Mouse (Mus musculus) liver, embryonic 11.5 days (tissue): ENCODE measurements around the gene Atl3. TPM values are rescaled to one million over a fixed set of nuclear protein-coding genes. Genes with fewer than 3 reads are reported as not detected.

Experiments
- ATAC-seq: fragments of 200-750 bp; cut with Nextera tagmentation; replicated peaks from 2 replicates; pipeline ENCODE4 v1.8.0; 2017; ENCODE audit warnings: moderate number of reproducible peaks, mild to moderate bottlenecking, moderate TSS enrichment, moderate library complexity; ENCODE audit not compliant: low FRiP score
- DNase-seq: peaks from one replicate; pipeline ENCODE4 v3.0.0-alpha.2; 2017; ENCODE audit warnings: low spot score
- H3K27ac ChIP-seq: fragments of 300-500 bp; sonication (generic); 2 replicates; pipeline ENCODE4 v1.5.1; 2014; ENCODE audit warnings: mild to moderate bottlenecking, low read depth, low read length, control low read depth
- H3K27me3 ChIP-seq: fragments of 300-500 bp; sonication (generic); replicated peaks from 2 replicates; pipeline ENCODE4 v1.6.1; 2014; ENCODE audit warnings: low read length, mixed read lengths; ENCODE audit not compliant: control insufficient read depth, insufficient read depth
- H3K36me3 ChIP-seq: fragments of 300-500 bp; sonication (generic); 2 replicates; pipeline ENCODE4 v1.6.1; 2014; ENCODE audit warnings: mild to moderate bottlenecking, low read length, moderate library complexity, mixed read lengths; ENCODE audit not compliant: control insufficient read depth, insufficient read depth
- H3K4me1 ChIP-seq: fragments of 300-500 bp; sonication (generic); replicated peaks from 2 replicates; pipeline ENCODE4 v1.6.1; 2014; ENCODE audit warnings: low read length, mixed read lengths; ENCODE audit not compliant: control insufficient read depth, insufficient read depth
- H3K4me2 ChIP-seq: fragments of 300-500 bp; sonication (generic); 2 replicates; pipeline ENCODE4 v1.6.1; 2014; ENCODE audit warnings: mild to moderate bottlenecking, control low read depth, moderate library complexity
- H3K4me3 ChIP-seq: fragments of 300-500 bp; sonication (generic); 2 replicates; pipeline ENCODE4 v1.5.1; 2014; ENCODE audit warnings: low read depth, low read length, control low read depth
- H3K9ac ChIP-seq: fragments of 300-500 bp; sonication (generic); 2 replicates; pipeline ENCODE4 v1.6.1; 2014; ENCODE audit warnings: low read depth, low read length, control low read depth
- H3K9me3 ChIP-seq: fragments of 300-500 bp; sonication (generic); 2 replicates; pipeline ENCODE4 v1.6.1; 2016; ENCODE audit warnings: low read length, inconsistent platforms, mixed read lengths; ENCODE audit not compliant: control insufficient read depth
- WGBS: fragments of 180-500 bp; shearing (Covaris S2); extraction: QIAGEN DNeasy Blood & Tissue Kit; methylation state at CpG from one replicate; pipeline ENCODE4 v1.1.7; 2014; 5-methylcytosine and 5-hydroxymethylcytosine counted together
- polyA plus RNA-seq: library from polyadenylated mRNA; unstranded; fragments of >200 nt; fragmentation: Nextera tagmentation; extraction: Ambion mirVana; gene quantifications from 2 replicates; pipeline ENCODE4 v1.2.1, GENCODE M21; 2014

The Atl3 gene
- polyA plus RNA-seq, 1 experiment from 2014 or later = 10.7 TPM

DNA sequence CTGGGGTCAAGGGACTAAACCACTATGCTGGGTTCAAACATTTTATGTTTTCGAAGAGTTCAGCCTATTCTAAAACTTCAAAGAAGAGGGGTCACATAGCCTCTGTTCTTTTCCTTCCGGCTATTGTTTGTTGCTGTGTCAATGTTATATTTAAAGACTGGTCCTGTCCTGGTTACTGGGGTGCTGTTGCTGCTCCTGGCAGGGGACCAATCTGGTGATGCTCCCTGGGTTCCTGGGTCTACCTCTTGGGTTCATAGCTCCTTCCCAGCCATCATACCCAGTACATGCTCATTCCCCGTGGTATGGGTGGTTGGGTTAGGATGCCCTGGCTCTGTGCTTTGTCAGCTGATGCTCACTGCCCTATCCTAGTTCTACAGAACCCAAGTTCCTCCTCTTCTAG lies 83.9 kb downstream of the Atl3 start:
- no peak for DNase-seq

DNA sequence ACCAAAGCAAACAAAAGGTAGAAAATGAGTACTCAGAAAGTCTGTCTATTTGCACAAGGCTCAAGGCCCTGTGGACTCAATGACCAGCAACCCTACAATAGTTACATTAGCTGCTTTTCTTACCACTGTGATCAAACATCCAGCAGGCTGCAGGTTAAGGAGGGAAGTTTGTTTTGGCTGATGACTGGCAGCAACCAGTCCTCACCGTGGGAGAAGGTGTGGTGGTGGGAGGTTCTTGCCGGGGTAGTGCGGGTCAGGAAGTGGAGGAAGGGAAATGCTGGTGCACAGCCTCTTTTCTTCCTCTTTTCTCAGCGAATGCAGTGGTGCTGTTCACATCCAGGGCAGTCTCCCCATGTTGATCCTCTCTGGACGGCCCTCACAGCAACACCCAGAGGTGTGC lies 87.2 kb downstream of the Atl3 start:
- ATAC-seq = no peak
- no peak overlapping the region for H3K4me2 ChIP-seq
- H3K4me3 ChIP-seq = no peak overlapping the region
- no peaks in the 10 kb centered on the region for H3K4me1 ChIP-seq
- 22% methylated on average over 5 of the region's 5 CpGs for WGBS
- H3K9ac ChIP-seq = no peak overlapping the region
- H3K9me3 ChIP-seq = no peaks in the 10 kb centered on the region
- H3K27ac ChIP-seq = no peak overlapping the region
- DNase-seq = no peak
- H3K27me3 ChIP-seq = no peaks in the 10 kb centered on the region
- H3K36me3 ChIP-seq = no peaks in the 10 kb centered on the region

More for the DNA sequence above, 83.9 kb downstream of the Atl3 start:
- Histone ChIP-seq H3K9ac (no peak overlapping the region), H3K9me3 (no peaks in the 10 kb centered on the region), H3K4me1 (no peaks in the 10 kb centered on the region), H3K36me3 (no peaks in the 10 kb centered on the region), H3K27ac (no peak overlapping the region), H3K4me2 (no peak overlapping the region), H3K4me3 (no peak overlapping the region), H3K27me3 (no peaks in the 10 kb centered on the region)
- WGBS = 79% methylated on average over 3 of the region's 3 CpGs
- no peak for ATAC-seq

DNA sequence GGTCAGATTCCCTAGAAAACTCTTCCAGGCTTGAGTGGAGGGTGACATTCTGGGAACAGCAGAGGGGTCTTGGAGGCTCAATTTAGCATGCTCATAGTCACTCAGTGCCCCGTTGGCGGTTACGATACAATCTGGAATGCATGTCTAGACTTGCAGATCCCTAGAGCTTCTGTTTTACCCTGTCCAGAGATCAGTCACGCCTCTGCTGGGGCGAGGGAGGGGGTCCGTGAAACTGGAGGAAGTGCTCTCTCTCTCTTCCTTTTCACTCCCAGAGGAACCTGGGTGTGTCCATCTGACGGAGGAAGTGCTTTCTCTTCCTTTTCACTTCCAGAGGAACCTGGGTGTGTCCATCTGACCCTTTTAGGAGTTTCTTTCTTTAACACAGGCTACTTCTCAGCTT lies 89.3 kb downstream of the Atl3 start:
- 56% methylated on average over 7 of the region's 7 CpGs for WGBS
- Histone ChIP-seq H3K4me3 (no peak overlapping the region), H3K4me1 (no peaks in the 10 kb centered on the region), H3K36me3 (no peaks in the 10 kb centered on the region), H3K9ac (no peak overlapping the region), H3K27ac (no peak overlapping the region), H3K9me3 (no peaks in the 10 kb centered on the region), H3K4me2 (no peak overlapping the region), H3K27me3 (no peaks in the 10 kb centered on the region)
- DNase-seq (no peak), ATAC-seq (no peak)

DNA sequence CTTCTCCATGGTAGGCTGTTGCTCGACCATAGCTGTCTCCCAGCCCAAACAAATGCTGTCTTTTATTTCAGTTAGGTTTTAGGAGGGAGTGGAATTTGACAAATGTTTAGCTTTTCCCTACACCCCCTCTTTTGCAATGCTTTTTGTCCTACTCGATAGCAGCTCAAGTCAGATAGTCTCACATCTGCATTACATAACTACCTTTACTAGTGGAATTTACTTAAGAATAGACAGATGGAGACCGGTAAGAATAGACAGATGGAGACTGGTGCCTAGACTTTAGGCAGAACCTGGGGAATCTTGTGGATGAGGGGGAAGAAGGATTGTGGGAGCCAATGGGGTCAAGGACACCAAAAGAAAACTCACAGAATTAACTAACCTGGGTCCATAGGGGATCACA lies 89.8 kb downstream of the Atl3 start:
- Histone ChIP-seq H3K4me2 (no peak overlapping the region), H3K27ac (no peak overlapping the region), H3K9ac (no peak overlapping the region), H3K9me3 (no peaks in the 10 kb centered on the region), H3K27me3 (no peaks in the 10 kb centered on the region), H3K36me3 (no peaks in the 10 kb centered on the region), H3K4me3 (no peak overlapping the region), H3K4me1 (no peaks in the 10 kb centered on the region)
- DNase-seq (no peak), ATAC-seq (no peak)
- 84% methylated on average over 3 of the region's 3 CpGs for WGBS

DNA sequence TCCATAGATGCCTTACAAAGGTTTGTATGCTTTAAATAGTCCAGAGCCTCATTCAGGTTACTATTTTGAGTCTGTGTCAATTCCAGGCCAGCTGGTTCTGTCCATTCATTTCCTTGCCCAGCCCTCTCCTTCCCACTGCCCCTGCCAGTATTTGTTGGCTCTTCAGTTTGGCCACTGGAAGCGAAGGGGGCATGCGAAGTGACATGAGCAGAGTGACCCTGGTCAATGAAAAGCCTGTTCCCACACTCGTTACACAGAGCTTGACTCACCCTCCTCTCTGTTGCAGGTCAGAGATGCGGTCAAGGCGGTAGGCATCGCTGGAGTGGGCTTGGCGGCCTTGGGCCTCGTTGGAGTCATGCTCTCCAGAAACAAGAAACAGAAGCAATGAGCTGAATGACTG lies 91.4 kb downstream of the Atl3 start:
- Histone ChIP-seq H3K4me3 (no peak overlapping the region), H3K9ac (no peak overlapping the region), H3K4me2 (no peak overlapping the region), H3K27me3 (no peaks in the 10 kb centered on the region), H3K9me3 (no peaks in the 10 kb centered on the region), H3K4me1 (no peaks in the 10 kb centered on the region), H3K36me3 (no peaks in the 10 kb centered on the region), H3K27ac (no peak overlapping the region)
- WGBS = 89% methylated on average over 8 of the region's 8 CpGs
- DNase-seq (no peak), ATAC-seq (no peak)

DNA sequence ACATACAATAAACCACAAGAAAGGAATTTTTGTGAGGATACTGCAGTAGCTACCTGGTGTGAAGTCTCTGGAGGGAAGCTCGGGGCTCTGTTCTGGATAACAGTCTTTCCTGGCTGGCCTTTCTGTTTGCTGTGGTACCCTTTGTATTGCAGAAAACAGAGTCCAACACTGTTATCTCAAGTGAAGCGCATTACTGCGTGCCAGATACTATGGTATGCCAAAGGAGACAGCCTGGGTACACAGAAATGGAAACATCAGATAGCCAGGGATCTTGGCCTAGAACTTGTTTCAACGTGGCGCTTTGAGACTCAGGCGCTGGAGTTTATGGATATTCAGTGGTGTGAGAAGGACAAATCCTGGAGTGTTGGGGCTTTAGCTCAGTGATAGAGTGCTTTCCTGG lies 91.9 kb downstream of the Atl3 start:
- Histone ChIP-seq H3K4me1 (no peaks in the 10 kb centered on the region), H3K4me2 (no peak overlapping the region), H3K27ac (no peak overlapping the region), H3K9me3 (no peaks in the 10 kb centered on the region), H3K36me3 (no peaks in the 10 kb centered on the region), H3K4me3 (no peak overlapping the region), H3K9ac (no peak overlapping the region), H3K27me3 (no peaks in the 10 kb centered on the region)
- DNase-seq (no peak), ATAC-seq (no peak)
- WGBS = 91% methylated on average over 6 of the region's 6 CpGs

Other genes starting within 250 kb of the Atl3 start
- 7.5 and 8.7 TPM in 2 replicates for gene Rcor2, start 226.7 kb upstream of the Atl3 start, polyA plus RNA-seq
- 45.3 and 50.3 TPM in 2 replicates for gene Mark2, start 152.2 kb upstream of the Atl3 start, polyA plus RNA-seq
- gene Spindoc, start 111.0 kb upstream of the Atl3 start, polyA plus RNA-seq = 16.2 and 16.7 TPM in 2 replicates
- gene 2700081O15Rik, start 76.4 kb upstream of the Atl3 start, polyA plus RNA-seq = 3.5 and 4.8 TPM in 2 replicates
- 77.3 and 78.3 TPM in 2 replicates for gene Rtn3, start 10.8 kb upstream of the Atl3 start, polyA plus RNA-seq
- 16.0 TPM in 2 replicates for gene Pla2g16, start 63.4 kb downstream of the Atl3 start, polyA plus RNA-seq
- not detected in 2 replicates for gene Lgals12, start 113.2 kb downstream of the Atl3 start, polyA plus RNA-seq
- not detected in 2 replicates for gene Hrasls5, start 118.5 kb downstream of the Atl3 start, polyA plus RNA-seq
- gene Slc22a19, start 217.3 kb downstream of the Atl3 start, polyA plus RNA-seq = not detected in 2 replicates